In genomic region chr3:94953764-94954616, GRCm38 (mm10) we compare ENCODE assay signal across 8 mouse cellular contexts. TPM values are rescaled to one million over a fixed set of nuclear protein-coding genes. Genes with fewer than 3 reads are reported as not detected.
DNase-seq lines count a peak whose midpoint lies in the region; ATAC-seq lines count a peak whose summit lies in the region.

TSS of gene Rfx5 (plus strand) at chr3:94954075.

- WGBS in heart, embryonic 13.5 days, result under 1% methylated on average over 50 of the region's 50 CpGs
- WGBS in liver, embryonic 12.5 days (ENCODE audit: insufficient replicate concordance), result under 1% methylated on average over 50 of the region's 50 CpGs
- WGBS in stomach, embryonic 15.5 days, result under 1% methylated on average over 50 of the region's 50 CpGs

- H3K27ac ChIP-seq in brown adipose tissue, adult 24 weeks (replicated peaks; ENCODE audit: low read depth, low read length), result peak within 1 kb of the TSS; percentile 62
- peak within 1 kb of the TSS; percentile 88 for H3K27ac ChIP-seq in heart, embryonic 13.5 days (replicated peaks)
- peak within 1 kb of the TSS; percentile 57 for H3K27ac ChIP-seq in liver, embryonic 12.5 days
- peak within 1 kb of the TSS; percentile 96 for H3K27ac ChIP-seq in stomach, embryonic 15.5 days

- H3K4me2 ChIP-seq in heart, embryonic 13.5 days, result peak within 1 kb of the TSS; percentile 76
- H3K4me2 ChIP-seq in liver, embryonic 12.5 days, result peak within 1 kb of the TSS; percentile 94
- H3K4me2 ChIP-seq in stomach, embryonic 15.5 days, result peak within 1 kb of the TSS; percentile 62

- no peaks in the 10 kb centered on the region for H3K4me1 ChIP-seq in brown adipose tissue, adult 24 weeks (ENCODE audit: control insufficient read depth, insufficient read depth, insufficient read length, low read length)
- H3K4me1 ChIP-seq in heart, embryonic 13.5 days, result peaks cover 29% of the 10 kb centered on the region
- H3K4me1 ChIP-seq in liver, embryonic 12.5 days, result peaks cover 30% of the 10 kb centered on the region
- 0 out of 2 replicates have a peak, but pooled peaks cover 13% of the 10 kb centered on the region for H3K4me1 ChIP-seq in stomach, embryonic 15.5 days

- H3K9me3 ChIP-seq in heart, embryonic 13.5 days, result no peaks in the 10 kb centered on the region
- no peaks in the 10 kb centered on the region for H3K9me3 ChIP-seq in liver, embryonic 12.5 days (replicated peaks)
- no peaks in the 10 kb centered on the region for H3K9me3 ChIP-seq in stomach, embryonic 15.5 days

- peak; percentile 87 for ATAC-seq in heart, embryonic 13.5 days (ENCODE audit: extremely low read depth, insufficient number of reproducible peaks, low FRiP score, low TSS enrichment)
- peak; percentile 93 for ATAC-seq in liver, embryonic 12.5 days
- peak; percentile 96 for ATAC-seq in stomach, embryonic 15.5 days (ENCODE audit: insufficient read depth, low FRiP score, low read depth)

- peaks cover 37% of the 10 kb centered on the region for H3K36me3 ChIP-seq in heart, embryonic 13.5 days
- peaks cover 35% of the 10 kb centered on the region for H3K36me3 ChIP-seq in liver, embryonic 12.5 days
- peaks cover 36% of the 10 kb centered on the region for H3K36me3 ChIP-seq in stomach, embryonic 15.5 days

- H3K4me3 ChIP-seq in brown adipose tissue, adult 24 weeks (ENCODE audit: insufficient read depth, low read depth, low read length), result peak within 1 kb of the TSS; percentile 80
- H3K4me3 ChIP-seq in heart, embryonic 13.5 days, result peak within 1 kb of the TSS; percentile 88
- H3K4me3 ChIP-seq in liver, embryonic 12.5 days, result peak within 1 kb of the TSS; percentile 69
- peak within 1 kb of the TSS; percentile 62 for H3K4me3 ChIP-seq in stomach, embryonic 15.5 days (replicated peaks)

- peak; percentile 97 for DNase-seq in CD4-positive, CD25-positive, alpha-beta regulatory T cell, adult 2 months (ENCODE audit: low read depth, low spot score)
- DNase-seq in fat pad, adult 2 months (ENCODE audit: extremely low read depth, low read depth, low spot score), result peak; percentile 92
- peak; percentile 93 for DNase-seq in kidney, postnatal 10 days
- peak; percentile 96 to 98 for DNase-seq in natural killer cell, adult 2 months (ENCODE audit: low spot score in 2 of 2)

- H3K9ac ChIP-seq in heart, embryonic 13.5 days, result peak within 1 kb of the TSS; percentile 95
- peak within 1 kb of the TSS; percentile 80 for H3K9ac ChIP-seq in liver, embryonic 12.5 days
- H3K9ac ChIP-seq in stomach, embryonic 15.5 days, result peak within 1 kb of the TSS; percentile 70

- no peaks in the 10 kb centered on the region for H3K27me3 ChIP-seq in heart, embryonic 13.5 days (replicated peaks)
- no peaks in the 10 kb centered on the region for H3K27me3 ChIP-seq in liver, embryonic 12.5 days (replicated peaks)
- H3K27me3 ChIP-seq in stomach, embryonic 15.5 days (replicated peaks), result no peaks in the 10 kb centered on the region

RNA-seq across cellular contexts. Expression of gene Rfx5, which starts in this region (rescaled TPM):
- polyA plus RNA-seq in brown adipose tissue, adult 24 weeks (2012; ENCODE audit: insufficient read depth, insufficient read length, missing spikeins), result 4.0 and 6.3 TPM in 2 replicates
- 5.4 and 6.3 TPM in 2 replicates for polyA plus RNA-seq in heart, embryonic 13.5 days (2015; fragmentation: Nextera tagmentation; extraction: Ambion mirVana)
- 2.6 and 3.6 TPM in 2 replicates for polyA plus RNA-seq in liver, embryonic 12.5 days (2016; fragmentation: Nextera tagmentation; extraction: Ambion mirVana)
- 8.5 and 9.6 TPM in 2 replicates for polyA plus RNA-seq in stomach, embryonic 15.5 days (2015; fragmentation: Nextera tagmentation; extraction: Ambion mirVana)

Comparison
In these comparisons a context has a peak if more than half of its experiments do, and no peak if none do; other contexts are left out.
1. Peak in every context shown above with its lines: DNase-seq, ATAC-seq, H3K4me3 ChIP-seq and H3K27ac ChIP-seq.